Comparison of ENCODE assay signal across 9 mouse cellular contexts in genomic region chr7:28357984-28358383, GRCm38 (mm10). TPM values are rescaled to one million over a fixed set of nuclear protein-coding genes. Genes with fewer than 3 reads are reported as not detected.
DNase-seq lines count a peak whose midpoint lies in the region; ATAC-seq and TF ChIP-seq lines count a peak whose summit lies in the region.
"Had no signal": no experiment of that assay in that cellular context is flagged by ENCODE, and none has a peak within 500 bp of the region (broad histone marks: within the 10 kb centered on the region; RNA-seq: fewer than 3 reads in every experiment).

No protein-coding gene starts in this region.

- H3K9me3 ChIP-seq in hindbrain, embryonic 12.5 days (replicated peaks) = no peaks in the 10 kb centered on the region
- H3K9me3 ChIP-seq in midbrain, embryonic 10.5 days (replicated peaks) = peaks cover 7% of the 10 kb centered on the region
- H3K9me3 ChIP-seq: megakaryocyte, embryonic 14.5 days had no signal

- H3K27me3 ChIP-seq in Patski = no peaks in the 10 kb centered on the region
- H3K27me3 ChIP-seq in hindbrain, embryonic 12.5 days = no peaks in the 10 kb centered on the region
- H3K27me3 ChIP-seq in midbrain, embryonic 10.5 days (ENCODE audit: low read depth, poor library complexity, severe bottlenecking) = no peaks in the 10 kb centered on the region

- H3K4me2 ChIP-seq in hindbrain, embryonic 12.5 days (replicated peaks) = no peak overlapping the region

- POLR2A ChIA-PET in Patski (lab: Charles Lee) = interaction anchor here (1.0 to 2.8 kb wide), 4 partner anchors 14 to 28 kb away, joined by 3 to 12 read pairs (median 3); partner anchors contain the start of gene Plekhg2

- no peak overlapping the region for H3K9ac ChIP-seq in hindbrain, embryonic 12.5 days

- CTCF ChIA-PET in Patski (lab: Charles Lee) = interaction anchor here (1.2 to 2.5 kb wide), 4 partner anchors 9 to 30 kb away, joined by 3 to 14 read pairs (median 6); no protein-coding TSS in a partner anchor

- no peak overlapping the region for H3K4me3 ChIP-seq in hindbrain, embryonic 12.5 days
- H3K4me3 ChIP-seq in midbrain, embryonic 10.5 days = peak overlapping the region; percentile 29
- H3K4me3 ChIP-seq: megakaryocyte, embryonic 14.5 days had no signal

- peak; percentile 88 for DNase-seq in heart, adult 11 months
- no peak for DNase-seq in heart, adult 9 months (ENCODE audit: low spot score in 2 of 2)
- DNase-seq in Patski (ENCODE audit: low read depth, low spot score) = no peak
- no peak for DNase-seq in midbrain, embryonic 10.5 days (ENCODE audit: low spot score)
- DNase-seq in spleen, postnatal 4 days (ENCODE audit: low spot score in 2 of 2) = no peak
- DNase-seq in right cerebral cortex, adult 18-20 months = no peak

- H3K4me1 ChIP-seq in hindbrain, embryonic 12.5 days = peaks cover 22% of the 10 kb centered on the region
- peaks cover 37% of the 10 kb centered on the region for H3K4me1 ChIP-seq in midbrain, embryonic 10.5 days

- no peak for TF ChIP-seq CTCF in Patski (IDR thresholded peaks at IDR 0.05)

- peak overlapping the region; percentile 60; the same call in 1 of the 2 replicates for H3K27ac ChIP-seq in hindbrain, embryonic 12.5 days
- H3K27ac ChIP-seq in midbrain, embryonic 10.5 days (replicated peaks) = peak overlapping the region; percentile 74

- WGBS in hindbrain, embryonic 12.5 days = 20% methylated on average over 5 of the region's 5 CpGs
- WGBS in midbrain, embryonic 10.5 days = 5% methylated on average over 5 of the region's 5 CpGs

- H3K36me3 ChIP-seq in hindbrain, embryonic 12.5 days = peaks cover 65% of the 10 kb centered on the region
- H3K36me3 ChIP-seq in midbrain, embryonic 10.5 days = peaks cover 68% of the 10 kb centered on the region

- in situ Hi-C loops in Patski (cut with MboI; ENCODE audit: low pct_unique_long_range_greater_than_20kb) = no loop called here

- ATAC-seq in Patski = peak; percentile 57
- no peak for ATAC-seq in hindbrain, embryonic 12.5 days (ENCODE audit: low FRiP score)
- ATAC-seq in monocyte, adult 5-6 weeks (replicated peaks; ENCODE audit: insufficient number of reproducible peaks, low FRiP score, low TSS enrichment, poor library complexity, severe bottlenecking) = no peak

RNA-seq across cellular contexts. Expression of gene Rps16, which starts 7.5 kb away (rescaled TPM):
- 713 TPM for polyA plus RNA-seq in Patski (2021)
- polyA plus RNA-seq in hindbrain, embryonic 12.5 days (2016; fragmentation: Nextera tagmentation; extraction: Ambion mirVana) = 514 and 573 TPM in 2 replicates
- polyA plus RNA-seq in midbrain, embryonic 10.5 days (2016; fragmentation: Nextera tagmentation; extraction: Ambion mirVana) = 726 and 912 TPM in 2 replicates
- 691 to 731 TPM (median 723 TPM) in 3 replicates for total RNA-seq in monocyte, adult 5-6 weeks (2017)

RNA-seq across cellular contexts. Expression of gene Plekhg2, which starts 14.4 kb away (rescaled TPM):
- polyA plus RNA-seq in Patski (2021) = 45.3 TPM
- polyA plus RNA-seq in hindbrain, embryonic 12.5 days (2016; fragmentation: Nextera tagmentation; extraction: Ambion mirVana) = 71.7 and 74.9 TPM in 2 replicates
- 69.7 and 82.9 TPM in 2 replicates for polyA plus RNA-seq in midbrain, embryonic 10.5 days (2016; fragmentation: Nextera tagmentation; extraction: Ambion mirVana)
- 8.4 to 13.1 TPM (median 12.7 TPM) in 3 replicates for total RNA-seq in monocyte, adult 5-6 weeks (2017)

RNA-seq across cellular contexts. Expression of gene Supt5, which starts 19.4 kb away (rescaled TPM):
- 127 TPM for polyA plus RNA-seq in Patski (2021)
- polyA plus RNA-seq in hindbrain, embryonic 12.5 days (2016; fragmentation: Nextera tagmentation; extraction: Ambion mirVana) = 105 and 112 TPM in 2 replicates
- polyA plus RNA-seq in midbrain, embryonic 10.5 days (2016; fragmentation: Nextera tagmentation; extraction: Ambion mirVana) = 113 and 122 TPM in 2 replicates
- total RNA-seq in monocyte, adult 5-6 weeks (2017) = 118 to 138 TPM (median 122 TPM) in 3 replicates

RNA-seq across cellular contexts. Expression of gene Zfp36, which starts 22.1 kb away (rescaled TPM):
- 90.4 TPM for polyA plus RNA-seq in Patski (2021)
- 6.3 and 7.3 TPM in 2 replicates for polyA plus RNA-seq in hindbrain, embryonic 12.5 days (2016; fragmentation: Nextera tagmentation; extraction: Ambion mirVana)
- 4.6 and 5.1 TPM in 2 replicates for polyA plus RNA-seq in midbrain, embryonic 10.5 days (2016; fragmentation: Nextera tagmentation; extraction: Ambion mirVana)
- total RNA-seq in monocyte, adult 5-6 weeks (2017) = 140 to 403 TPM (median 154 TPM) in 3 replicates

RNA-seq across cellular contexts. Expression of gene Med29, which starts 34.5 kb away (rescaled TPM):
- polyA plus RNA-seq in Patski (2021) = 32.4 TPM
- 39.6 and 42.2 TPM in 2 replicates for polyA plus RNA-seq in hindbrain, embryonic 12.5 days (2016; fragmentation: Nextera tagmentation; extraction: Ambion mirVana)
- 58.9 and 61.0 TPM in 2 replicates for polyA plus RNA-seq in midbrain, embryonic 10.5 days (2016; fragmentation: Nextera tagmentation; extraction: Ambion mirVana)
- 6.9 to 12.3 TPM (median 12.0 TPM) in 3 replicates for total RNA-seq in monocyte, adult 5-6 weeks (2017)
